Mouse (Mus musculus) embryonic facial prominence, embryonic 13.5 days (tissue): ENCODE data around the gene Rad51b. TPM values are rescaled to one million over a fixed set of nuclear protein-coding genes. Genes with fewer than 3 reads are reported as not detected.

ENCODE experiments used
- ATAC-seq: fragments of 200-750 bp; cut with Nextera tagmentation; 2 replicates; pipeline ENCODE4 v1.8.0; 2017; ENCODE audit warnings: low read depth; ENCODE audit not compliant: insufficient number of reproducible peaks, insufficient read depth, low FRiP score, low TSS enrichment
- H3K27ac ChIP-seq: fragments of 300-500 bp; sonication (generic); 2 replicates; pipeline ENCODE4 v1.5.1; 2015; ENCODE audit warnings: moderate library complexity, mild to moderate bottlenecking, inconsistent platforms
- H3K27me3 ChIP-seq: fragments of 300-500 bp; sonication (generic); 2 replicates; pipeline ENCODE4 v1.6.1; 2015; ENCODE audit warnings: mild to moderate bottlenecking, inconsistent platforms
- H3K36me3 ChIP-seq: fragments of 300-500 bp; sonication (generic); 2 replicates; pipeline ENCODE4 v1.6.1; 2015; ENCODE audit warnings: mild to moderate bottlenecking, inconsistent platforms
- H3K4me1 ChIP-seq: fragments of 300-500 bp; sonication (generic); 2 replicates; pipeline ENCODE4 v1.6.1; 2015; ENCODE audit warnings: inconsistent platforms
- H3K4me2 ChIP-seq: fragments of 300-500 bp; sonication (generic); 2 replicates; pipeline ENCODE4 v1.6.1; 2015; ENCODE audit warnings: moderate library complexity, mild to moderate bottlenecking, inconsistent platforms
- H3K4me3 ChIP-seq: fragments of 300-500 bp; sonication (generic); 2 replicates; pipeline ENCODE4 v1.5.1; 2015; ENCODE audit warnings: mild to moderate bottlenecking, inconsistent platforms
- H3K9ac ChIP-seq: fragments of 300-500 bp; sonication (generic); 2 replicates; pipeline ENCODE4 v1.6.1; 2015; ENCODE audit warnings: mild to moderate bottlenecking, inconsistent platforms
- H3K9me3 ChIP-seq: fragments of 300-500 bp; sonication (generic); 2 replicates; pipeline ENCODE4 v1.6.1; 2016; ENCODE audit warnings: inconsistent platforms
- WGBS: fragments of 180-500 bp; shearing (Covaris S2); methylation state at CpG from one replicate; pipeline ENCODE4 v1.1.7; 2015; ENCODE audit warnings: mixed read lengths; 5-methylcytosine and 5-hydroxymethylcytosine counted together
- polyA plus RNA-seq: library from polyadenylated mRNA; unstranded; fragments of >200 nt; fragmentation: Nextera tagmentation; extraction: Ambion mirVana; gene quantifications from 2 replicates; pipeline ENCODE4 v1.2.1, GENCODE M21; 2015

Gene Rad51b
- polyA plus RNA-seq, 1 experiment from 2014 or later: 8.8 TPM

DNA sequence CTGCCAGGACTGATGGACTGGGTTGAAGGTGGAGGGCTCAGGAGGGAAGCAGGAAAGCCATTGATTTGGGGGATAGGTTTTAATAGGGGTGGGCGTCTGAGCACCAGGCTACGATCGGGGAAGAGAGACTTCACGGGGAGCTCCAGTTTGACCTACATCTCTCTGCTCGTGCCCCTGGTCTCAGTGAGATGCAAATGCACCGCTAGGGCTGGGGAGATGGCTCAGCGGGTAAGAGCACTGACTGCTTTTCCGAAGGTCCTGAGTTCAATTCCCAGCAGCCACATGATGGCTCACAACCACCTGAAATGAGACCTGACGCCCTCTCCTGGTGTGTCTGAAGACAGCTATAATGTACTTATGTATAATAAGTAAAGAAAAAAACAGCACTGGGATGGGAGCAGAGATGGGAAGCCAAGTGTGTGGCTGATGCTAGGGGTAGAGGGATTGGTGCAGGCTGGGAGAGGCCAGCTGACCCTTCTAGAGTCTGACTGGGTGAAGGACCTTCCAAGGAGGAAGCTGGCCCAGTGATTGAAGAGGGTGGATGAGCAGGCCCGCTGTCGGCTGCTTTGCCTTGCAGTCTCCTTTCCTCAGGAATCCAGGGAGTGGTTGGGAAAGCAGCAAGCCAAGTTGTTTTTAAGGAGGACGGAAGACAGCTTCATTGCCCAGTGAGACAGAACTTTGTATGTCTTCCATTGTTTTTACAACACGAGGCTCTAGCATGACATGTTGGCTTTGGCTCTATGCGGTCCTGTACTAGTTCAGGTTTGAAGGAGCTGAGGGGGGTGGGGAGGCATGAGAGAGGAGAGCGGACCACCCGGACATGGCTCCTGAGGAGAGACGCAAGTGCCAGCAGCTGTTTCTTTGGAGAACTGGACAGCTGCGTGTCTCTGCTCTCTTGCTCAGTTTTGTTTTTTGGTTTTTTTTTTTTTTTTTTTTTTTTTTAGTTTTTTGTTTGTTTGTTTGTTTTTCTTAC, 511.6 kb downstream of the Rad51b start:
- H3K36me3 ChIP-seq: no peaks in the 10 kb centered on the region
- H3K4me2 ChIP-seq: no peak overlapping the region
- ATAC-seq: no peak
- peaks cover 62% of the 10 kb centered on the region for H3K4me1 ChIP-seq
- H3K9me3 ChIP-seq: no peaks in the 10 kb centered on the region
- no peaks in the 10 kb centered on the region for H3K27me3 ChIP-seq
- no peak overlapping the region for H3K4me3 ChIP-seq
- no peak overlapping the region for H3K27ac ChIP-seq
- no peak overlapping the region for H3K9ac ChIP-seq
- 83% methylated on average over 18 of the region's 18 CpGs for WGBS

DNA sequence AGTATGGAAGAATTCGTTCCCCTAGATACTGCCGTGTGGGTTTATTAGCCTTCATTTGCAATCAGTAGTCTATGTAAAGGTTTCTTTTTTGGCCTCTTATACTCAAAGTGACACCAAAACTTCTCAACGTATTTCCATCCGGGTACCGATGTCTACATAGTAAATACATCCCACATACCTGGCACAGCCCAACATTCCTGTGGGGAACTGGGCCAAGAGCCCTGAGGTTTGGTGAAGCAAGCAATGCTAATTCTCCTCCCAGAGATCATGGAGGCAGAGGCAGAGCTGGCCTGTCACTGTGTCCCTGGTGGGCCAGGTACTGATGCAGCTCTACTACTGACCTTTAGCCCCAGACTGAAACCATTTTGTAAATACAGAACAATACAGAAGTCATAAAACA, 512.4 kb downstream of the Rad51b start:
- Histone ChIP-seq H3K36me3 (no peaks in the 10 kb centered on the region), H3K4me1 (peaks cover 65% of the 10 kb centered on the region), H3K27ac (no peak overlapping the region), H3K4me3 (no peak overlapping the region), H3K27me3 (no peaks in the 10 kb centered on the region), H3K9ac (no peak overlapping the region), H3K9me3 (no peaks in the 10 kb centered on the region), H3K4me2 (no peak overlapping the region)
- no peak for ATAC-seq
- WGBS: 77% methylated on average over 5 of the region's 5 CpGs

DNA sequence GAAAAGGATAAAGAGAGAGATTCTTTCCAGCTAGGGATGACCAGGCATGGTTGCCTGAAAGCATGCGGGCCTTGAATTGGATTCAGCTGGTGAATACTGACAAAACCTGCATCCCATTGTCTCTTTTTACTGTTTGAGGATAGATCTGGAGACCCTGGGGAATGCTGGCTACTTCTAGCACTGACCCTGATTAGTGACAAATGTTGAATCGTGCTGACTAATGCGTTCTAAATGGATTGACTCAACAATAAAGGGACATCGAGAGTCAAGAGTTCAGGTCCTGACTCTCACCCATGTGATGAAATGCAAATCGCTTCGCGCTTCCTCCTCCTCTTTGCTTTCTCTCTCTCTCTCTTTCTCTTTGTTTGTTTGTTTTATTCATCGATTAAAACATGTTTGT, 515.3 kb downstream of the Rad51b start:
- Histone ChIP-seq H3K9ac (no peak overlapping the region), H3K27me3 (no peaks in the 10 kb centered on the region), H3K27ac (no peak overlapping the region), H3K4me3 (no peak overlapping the region), H3K4me1 (peaks cover 47% of the 10 kb centered on the region), H3K9me3 (no peaks in the 10 kb centered on the region), H3K4me2 (no peak overlapping the region), H3K36me3 (no peaks in the 10 kb centered on the region)
- ATAC-seq: no peak
- WGBS: 62% methylated on average over 8 of the region's 8 CpGs

GRCm38 (mm10) chr12:79812838-79813563, 515.9 kb downstream of the Rad51b start:
- no peak overlapping the region for H3K4me2 ChIP-seq
- H3K36me3 ChIP-seq: no peaks in the 10 kb centered on the region
- peaks cover 44% of the 10 kb centered on the region for H3K4me1 ChIP-seq
- no peaks in the 10 kb centered on the region for H3K9me3 ChIP-seq
- no peak overlapping the region for H3K9ac ChIP-seq
- no peaks in the 10 kb centered on the region for H3K27me3 ChIP-seq
- no peak overlapping the region for H3K27ac ChIP-seq
- H3K4me3 ChIP-seq: no peak overlapping the region
- no peak for ATAC-seq
- 60% methylated on average over 18 of the region's 18 CpGs for whole genome bisulfite sequencing

- Histone ChIP-seq H3K27ac (no peak overlapping the region), H3K27me3 (no peaks in the 10 kb centered on the region), H3K9me3 (no peaks in the 10 kb centered on the region), H3K4me2 (no peak overlapping the region), H3K9ac (no peak overlapping the region), H3K4me1 (peaks cover 44% of the 10 kb centered on the region), H3K4me3 (no peak overlapping the region), H3K36me3 (no peaks in the 10 kb centered on the region)
- 49% methylated on average over 8 of the region's 8 CpGs for WGBS
- ATAC-seq: no peak
Observed at GRCm38 (mm10) chr12:79813566-79814305, 516.7 kb downstream of the Rad51b start.

DNA sequence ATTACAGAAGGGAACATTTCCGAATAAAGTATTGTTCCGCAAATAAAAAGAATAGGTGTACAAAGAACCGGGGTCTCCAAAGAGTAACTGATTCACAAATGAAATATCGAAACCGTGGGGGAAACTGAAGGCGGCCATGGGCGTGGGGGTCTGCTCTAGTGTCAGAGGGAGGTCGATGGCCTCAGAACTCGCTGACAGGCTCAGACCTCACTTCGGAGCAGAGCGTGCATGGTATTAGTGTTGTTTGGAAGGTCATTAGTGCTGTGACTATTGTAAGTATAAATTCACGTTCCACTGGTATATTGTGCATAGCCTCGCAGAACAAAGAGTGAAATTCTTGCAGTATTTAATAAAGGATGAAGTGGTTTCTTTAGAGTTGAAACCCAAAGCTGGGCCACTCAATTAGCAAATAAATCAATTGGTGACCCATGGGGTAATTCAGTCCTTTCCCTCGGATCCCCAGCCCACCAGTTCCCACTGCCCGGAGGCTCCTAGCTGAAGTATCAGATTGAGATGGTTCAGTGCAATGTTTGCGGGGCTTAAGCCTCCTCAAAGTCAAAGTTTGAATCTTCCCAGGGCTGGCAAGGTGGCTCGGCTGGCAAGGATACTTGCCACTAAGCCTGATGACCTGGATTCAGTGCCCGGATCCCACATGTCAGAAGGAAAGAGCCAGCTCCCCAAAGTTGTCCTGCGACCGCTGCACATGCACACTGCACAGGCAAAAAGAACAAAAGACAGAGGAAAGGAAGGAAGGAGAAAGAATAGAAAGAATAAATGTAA, 517.4 kb downstream of the Rad51b start:
- H3K27ac ChIP-seq: no peak overlapping the region
- H3K36me3 ChIP-seq: no peaks in the 10 kb centered on the region
- no peaks in the 10 kb centered on the region for H3K9me3 ChIP-seq
- no peak overlapping the region for H3K4me3 ChIP-seq
- 62% methylated on average over 20 of the region's 20 CpGs for WGBS
- H3K4me1 ChIP-seq: peaks cover 46% of the 10 kb centered on the region
- ATAC-seq: no peak
- H3K27me3 ChIP-seq: no peaks in the 10 kb centered on the region
- H3K4me2 ChIP-seq: no peak overlapping the region
- no peak overlapping the region for H3K9ac ChIP-seq

- WGBS: 82% methylated on average over 4 of the region's 4 CpGs
- H3K4me2 ChIP-seq: no peak overlapping the region
- no peak for ATAC-seq
- no peak overlapping the region for H3K9ac ChIP-seq
- no peaks in the 10 kb centered on the region for H3K9me3 ChIP-seq
- no peaks in the 10 kb centered on the region for H3K36me3 ChIP-seq
- H3K27ac ChIP-seq: no peak overlapping the region
- H3K27me3 ChIP-seq: no peaks in the 10 kb centered on the region
- H3K4me3 ChIP-seq: no peak overlapping the region
- H3K4me1 ChIP-seq: peaks cover 50% of the 10 kb centered on the region
Observed at GRCm38 (mm10) chr12:79816241-79816640, 519.2 kb downstream of the Rad51b start.

DNA sequence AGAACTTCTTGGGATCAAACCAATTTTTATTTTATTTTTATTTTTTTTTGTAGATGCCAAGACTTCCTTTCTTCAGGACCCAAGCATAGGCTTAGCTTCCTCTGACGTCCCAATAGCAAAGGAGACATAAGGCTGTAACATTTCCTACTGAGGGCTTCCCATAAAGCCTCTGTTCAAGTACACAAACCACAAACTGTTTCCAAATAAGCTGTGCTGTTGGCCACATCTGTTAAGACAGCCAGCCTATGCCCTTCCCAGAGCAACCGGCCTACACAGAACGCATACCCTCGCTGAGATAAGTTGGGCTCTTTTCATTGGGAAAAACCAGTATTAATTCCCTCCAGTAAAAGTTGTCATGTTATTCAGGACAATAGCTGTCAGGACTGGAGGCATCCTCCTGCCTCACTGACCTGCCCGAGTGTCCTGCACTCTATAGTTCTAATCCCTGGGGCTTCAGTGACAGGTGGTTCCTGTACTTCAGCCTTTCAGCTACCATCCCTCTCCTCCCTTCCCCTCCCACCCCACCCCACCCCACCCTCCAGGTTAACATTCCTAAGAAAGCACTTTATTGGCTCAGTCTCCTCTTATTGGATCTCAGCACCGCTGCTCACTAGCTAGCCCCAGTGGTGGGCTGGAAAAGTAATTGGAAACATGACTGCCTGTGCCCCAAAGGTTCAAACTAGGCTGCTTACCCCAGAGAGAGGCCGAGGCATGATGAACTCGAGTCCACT, 523.3 kb downstream of the Rad51b start:
- H3K4me2 ChIP-seq: no peak overlapping the region
- H3K36me3 ChIP-seq: no peaks in the 10 kb centered on the region
- WGBS: 42% methylated on average over 8 of the region's 8 CpGs
- H3K27ac ChIP-seq: peak overlapping the region; percentile 29
- H3K4me3 ChIP-seq: no peak overlapping the region
- no peak overlapping the region for H3K9ac ChIP-seq
- H3K4me1 ChIP-seq: peaks cover 32% of the 10 kb centered on the region
- H3K27me3 ChIP-seq: no peaks in the 10 kb centered on the region
- ATAC-seq: no peak
- H3K9me3 ChIP-seq: no peaks in the 10 kb centered on the region

DNA sequence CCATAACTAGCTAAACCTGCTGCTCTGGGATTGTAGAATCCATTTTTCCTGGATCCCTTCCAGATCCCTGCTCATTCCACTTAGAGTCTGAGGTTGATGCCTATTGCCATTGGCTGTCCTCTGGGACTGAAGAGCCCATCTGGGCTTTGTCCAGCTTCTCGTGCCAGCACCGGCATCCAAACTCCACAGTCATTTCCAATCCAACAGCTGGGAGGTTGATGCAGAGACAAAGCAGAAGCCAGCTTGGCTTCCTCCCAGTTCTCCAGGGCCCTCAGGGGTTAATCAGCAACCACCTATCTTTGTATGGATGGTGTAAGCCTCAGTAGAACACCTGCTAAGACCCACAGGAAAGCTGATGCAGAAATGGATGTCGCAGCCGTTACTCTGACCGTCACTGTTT, 524.8 kb downstream of the Rad51b start:
- Histone ChIP-seq H3K4me2 (no peak overlapping the region), H3K9me3 (no peaks in the 10 kb centered on the region), H3K4me3 (no peak overlapping the region), H3K27me3 (no peaks in the 10 kb centered on the region), H3K9ac (no peak overlapping the region), H3K27ac (0 out of 2 replicates have a peak overlapping the region, but pooled peaks have one; percentile 24), H3K36me3 (no peaks in the 10 kb centered on the region), H3K4me1 (peaks cover 39% of the 10 kb centered on the region)
- 77% methylated on average over 5 of the region's 5 CpGs for WGBS
- no peak for ATAC-seq

DNA sequence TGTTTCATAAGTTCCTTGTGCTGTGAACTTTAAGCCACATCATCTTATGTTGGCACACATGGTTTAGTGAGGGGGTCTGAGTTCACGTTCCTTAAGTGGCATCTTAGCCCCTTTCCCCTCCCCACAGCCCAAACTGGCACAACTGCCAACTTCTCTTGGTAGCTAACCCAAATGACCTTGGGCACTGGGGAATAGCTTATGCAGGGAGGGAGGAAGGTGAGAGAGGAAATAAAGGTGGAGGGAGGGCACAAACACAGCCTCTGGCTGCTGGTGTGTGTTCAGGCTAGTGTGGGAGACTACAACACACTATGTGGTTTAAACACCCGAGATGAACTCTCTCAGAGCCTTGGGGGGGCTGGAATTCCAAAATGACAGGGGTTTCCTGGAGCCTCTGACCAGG, 525.3 kb downstream of the Rad51b start:
- no peak for ATAC-seq

More for the DNA sequence above, 525.3 kb downstream of the Rad51b start:
- 54% methylated on average over 2 of the region's 2 CpGs for WGBS
- H3K4me3 ChIP-seq: no peak overlapping the region
- no peak overlapping the region for H3K4me2 ChIP-seq
- no peaks in the 10 kb centered on the region for H3K9me3 ChIP-seq
- H3K27me3 ChIP-seq: no peaks in the 10 kb centered on the region
- no peak overlapping the region for H3K9ac ChIP-seq
- H3K4me1 ChIP-seq: peaks cover 39% of the 10 kb centered on the region
- 0 out of 2 replicates have a peak overlapping the region, but pooled peaks have one; percentile 24 for H3K27ac ChIP-seq
- H3K36me3 ChIP-seq: no peaks in the 10 kb centered on the region
